Mouse (Mus musculus): Measurements from ENCODE around the gene 1700014D04Rik.

GRCm38 (mm10) chr13:59691478-59691877, 55.1 kb downstream of the 1700014D04Rik start:
- no peak for TF ChIP-seq POLR2A (IDR thresholded peaks at IDR 0.05; ENCODE audit: insufficient read length, low read depth)
- TF ChIP-seq CEBPB (IDR thresholded peaks at IDR 0.05; ENCODE audit: insufficient read depth, poor library complexity, severe bottlenecking), result no peak
- no peak for TF ChIP-seq MAX (IDR thresholded peaks at IDR 0.05; ENCODE audit: low read depth)
- TF ChIP-seq E2F4 (IDR thresholded peaks at IDR 0.05; ENCODE audit: insufficient read depth), result no peak
- no peak for TF ChIP-seq POLR2AphosphoS2 (IDR thresholded peaks at IDR 0.05; ENCODE audit: insufficient read length, low read depth)
- no peak for TF ChIP-seq MYOD1 (IDR thresholded peaks at IDR 0.05; ENCODE audit: control insufficient read depth in 1 of 3, insufficient read length in 2 of 3, low read depth in 2 of 3)
- no peak for TF ChIP-seq USF1 (IDR thresholded peaks at IDR 0.05; ENCODE audit: low read depth)
- TF ChIP-seq MYOG (IDR thresholded peaks at IDR 0.05; ENCODE audit: control insufficient read depth in 1 of 3, insufficient read depth in 1 of 3, insufficient read length in 2 of 3, low read depth in 2 of 3), result no peak
- no peak for TF ChIP-seq SRF (IDR thresholded peaks at IDR 0.05; ENCODE audit: control insufficient read depth, insufficient read length, low read depth)
